Mouse (Mus musculus): ENCODE measurements at regions not wholly inside any gene's neighbourhood (a gene's known extent, or its start where the extent isn't known, plus 50 kb on each side); places are given as distances from the start of the nearest gene placed in this dataset.
"Not testable (repeated sequence)": the region's sequence is repeated elsewhere in the genome, so short reads cannot be mapped to it uniquely, and the experiment has no call there.

DNA sequence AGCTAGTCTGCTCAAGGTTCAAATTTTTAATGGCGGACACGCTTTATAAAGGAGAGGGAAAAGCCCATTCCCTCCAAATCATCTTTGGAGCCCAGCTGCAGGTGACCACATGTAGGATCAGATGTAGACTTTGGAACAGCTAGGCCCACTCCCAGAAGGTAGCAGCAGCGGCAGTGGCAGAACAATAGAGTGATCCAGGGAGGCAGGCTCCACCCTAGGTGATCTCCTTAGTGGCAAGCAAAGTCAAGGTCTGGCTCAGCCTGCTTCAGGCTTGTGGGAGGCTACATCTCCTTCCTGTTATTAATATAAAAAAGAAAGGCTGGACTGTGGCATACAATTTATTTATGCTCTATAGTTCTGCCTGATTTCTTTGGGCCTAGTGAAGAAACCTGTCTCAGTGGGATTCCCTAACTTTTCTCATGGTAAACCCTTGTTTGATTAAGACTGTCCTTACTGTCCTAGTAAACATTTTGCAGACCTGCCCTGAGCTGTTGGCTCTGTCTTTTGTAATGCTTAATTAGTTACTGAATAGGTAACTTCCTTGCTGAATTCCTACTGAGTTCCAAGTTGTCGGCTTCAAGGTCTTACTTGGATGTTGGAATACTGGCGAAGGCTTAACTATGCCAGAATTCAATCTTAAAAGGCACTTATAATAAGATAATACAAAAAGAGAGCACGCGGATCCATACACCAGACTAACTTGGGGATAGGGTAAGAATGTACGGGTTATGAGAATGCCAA lies 169.6 kb downstream of the Car2 start:
- not testable (repeated sequence) for TF ChIP-seq CTCF, EP300 (IDR thresholded peaks at IDR 0.05; ENCODE audit: low read depth)
